Mouse (Mus musculus): ENCODE measurements around the gene Sec63. TPM values are rescaled to one million over a fixed set of nuclear protein-coding genes. Genes with fewer than 3 reads are reported as not detected.

The Sec63 gene
- polyA plus RNA-seq, 1 experiment from 2014 or later: 22.7 TPM

- ATAC-seq (ENCODE audit: low FRiP score, low TSS enrichment) (no peak), DNase-seq (no peak)
- 69% methylated on average over 3 of the region's 3 CpGs for whole genome bisulfite sequencing
- Histone ChIP-seq H3K4me2 (ENCODE audit: low read length) (no peak overlapping the region), H3K27me3 (ENCODE audit: control insufficient read depth, insufficient read depth, low read length) (no peaks in the 10 kb centered on the region), H3K9me3 (ENCODE audit: control insufficient read depth, low read length) (no peaks in the 10 kb centered on the region), H3K27ac (replicated peaks; ENCODE audit: low read depth, low read length) (no peak overlapping the region), H3K9ac (replicated peaks; ENCODE audit: low read length) (no peak overlapping the region), H3K4me1 (ENCODE audit: control insufficient read depth, insufficient read depth, low read length) (no peaks in the 10 kb centered on the region), H3K4me3 (replicated peaks; ENCODE audit: low read depth, low read length) (no peak overlapping the region), H3K36me3 (ENCODE audit: control insufficient read depth, insufficient read depth, low read length) (0 out of 2 replicates have a peak, but pooled peaks cover 8% of the 10 kb centered on the region)
These were observed 20.4 kb downstream of the Sec63 start for GRCm38 (mm10) chr10:42781672-42782071.

- Histone ChIP-seq H3K4me2 (ENCODE audit: low read length) (no peak overlapping the region), H3K4me1 (ENCODE audit: control insufficient read depth, insufficient read depth, low read length) (no peaks in the 10 kb centered on the region), H3K36me3 (ENCODE audit: control insufficient read depth, insufficient read depth, low read length) (peaks cover 74% of the 10 kb centered on the region), H3K27me3 (ENCODE audit: control insufficient read depth, insufficient read depth, low read length) (no peaks in the 10 kb centered on the region), H3K9ac (replicated peaks; ENCODE audit: low read length) (no peak overlapping the region), H3K4me3 (replicated peaks; ENCODE audit: low read depth, low read length) (no peak overlapping the region), H3K9me3 (ENCODE audit: control insufficient read depth, low read length) (no peaks in the 10 kb centered on the region), H3K27ac (replicated peaks; ENCODE audit: low read depth, low read length) (no peak overlapping the region)
- ATAC-seq (ENCODE audit: low FRiP score, low TSS enrichment) (no peak), DNase-seq (no peak)
- WGBS: 67% methylated on average over 3 of the region's 3 CpGs
These were observed 39.6 kb downstream of the Sec63 start for GRCm38 (mm10) chr10:42800922-42801321.

- peaks cover 69% of the 10 kb centered on the region for H3K36me3 ChIP-seq (ENCODE audit: control insufficient read depth, insufficient read depth, low read length)
- no peaks in the 10 kb centered on the region for H3K4me1 ChIP-seq (ENCODE audit: control insufficient read depth, insufficient read depth, low read length)
- no peak for DNase-seq
- H3K9me3 ChIP-seq (ENCODE audit: control insufficient read depth, low read length): no peaks in the 10 kb centered on the region
- no peak overlapping the region for H3K27ac ChIP-seq (replicated peaks; ENCODE audit: low read depth, low read length)
- no peak overlapping the region for H3K4me2 ChIP-seq (ENCODE audit: low read length)
- H3K27me3 ChIP-seq (ENCODE audit: control insufficient read depth, insufficient read depth, low read length): no peaks in the 10 kb centered on the region
- 46% methylated on average over 6 of the region's 6 CpGs for WGBS
- no peak for ATAC-seq (ENCODE audit: low FRiP score, low TSS enrichment)
- H3K9ac ChIP-seq (replicated peaks; ENCODE audit: low read length): no peak overlapping the region
- no peak overlapping the region for H3K4me3 ChIP-seq (replicated peaks; ENCODE audit: low read depth, low read length)
These were observed 64.6 kb downstream of the Sec63 start for GRCm38 (mm10) chr10:42825923-42826322.

GRCm38 (mm10) chr10:42827155-42827554 is 65.9 kb downstream of the Sec63 start:
- Histone ChIP-seq H3K9ac (replicated peaks; ENCODE audit: low read length) (no peak overlapping the region), H3K4me2 (ENCODE audit: low read length) (no peak overlapping the region), H3K4me3 (replicated peaks; ENCODE audit: low read depth, low read length) (no peak overlapping the region), H3K9me3 (ENCODE audit: control insufficient read depth, low read length) (no peaks in the 10 kb centered on the region), H3K4me1 (ENCODE audit: control insufficient read depth, insufficient read depth, low read length) (no peaks in the 10 kb centered on the region), H3K27me3 (ENCODE audit: control insufficient read depth, insufficient read depth, low read length) (no peaks in the 10 kb centered on the region), H3K27ac (replicated peaks; ENCODE audit: low read depth, low read length) (no peak overlapping the region), H3K36me3 (ENCODE audit: control insufficient read depth, insufficient read depth, low read length) (peaks cover 71% of the 10 kb centered on the region)
- 76% methylated on average over 5 of the region's 5 CpGs for whole genome bisulfite sequencing
- ATAC-seq (ENCODE audit: low FRiP score, low TSS enrichment) (no peak), DNase-seq (peak; percentile 35)

- DNase-seq: no peak
- no peaks in the 10 kb centered on the region for H3K9me3 ChIP-seq (ENCODE audit: control insufficient read depth, low read length)
These were observed 68.7 kb downstream of the Sec63 start for GRCm38 (mm10) chr10:42830007-42830406.

GRCm38 (mm10) chr10:42830409-42830808 is 69.1 kb downstream of the Sec63 start:
- H3K4me1 ChIP-seq (ENCODE audit: control insufficient read depth, insufficient read depth, low read length): no peaks in the 10 kb centered on the region
- no peak for DNase-seq
- no peaks in the 10 kb centered on the region for H3K9me3 ChIP-seq (ENCODE audit: control insufficient read depth, low read length)
- WGBS: 63% methylated on average over 6 of the region's 6 CpGs
- H3K4me2 ChIP-seq (ENCODE audit: low read length): no peak overlapping the region
- no peaks in the 10 kb centered on the region for H3K27me3 ChIP-seq (ENCODE audit: control insufficient read depth, insufficient read depth, low read length)
- peaks cover 50% of the 10 kb centered on the region for H3K36me3 ChIP-seq (ENCODE audit: control insufficient read depth, insufficient read depth, low read length)
- ATAC-seq (ENCODE audit: low FRiP score, low TSS enrichment): no peak
- no peak overlapping the region for H3K9ac ChIP-seq (replicated peaks; ENCODE audit: low read length)
- no peak overlapping the region for H3K27ac ChIP-seq (replicated peaks; ENCODE audit: low read depth, low read length)
- H3K4me3 ChIP-seq (replicated peaks; ENCODE audit: low read depth, low read length): no peak overlapping the region

More at GRCm38 (mm10) chr10:42830007-42830406, 68.7 kb downstream of the Sec63 start:
- Histone ChIP-seq H3K27me3 (ENCODE audit: control insufficient read depth, insufficient read depth, low read length) (no peaks in the 10 kb centered on the region), H3K4me1 (ENCODE audit: control insufficient read depth, insufficient read depth, low read length) (no peaks in the 10 kb centered on the region), H3K4me3 (replicated peaks; ENCODE audit: low read depth, low read length) (no peak overlapping the region), H3K4me2 (ENCODE audit: low read length) (no peak overlapping the region), H3K36me3 (ENCODE audit: control insufficient read depth, insufficient read depth, low read length) (peaks cover 51% of the 10 kb centered on the region), H3K27ac (replicated peaks; ENCODE audit: low read depth, low read length) (no peak overlapping the region), H3K9ac (replicated peaks; ENCODE audit: low read length) (no peak overlapping the region)
- ATAC-seq (ENCODE audit: low FRiP score, low TSS enrichment): no peak
- WGBS: 89% methylated on average over 2 of the region's 2 CpGs

GRCm38 (mm10) chr10:42832677-42833076 is 71.4 kb downstream of the Sec63 start:
- Histone ChIP-seq H3K27me3 (ENCODE audit: control insufficient read depth, insufficient read depth, low read length) (no peaks in the 10 kb centered on the region), H3K4me2 (ENCODE audit: low read length) (no peak overlapping the region), H3K4me1 (ENCODE audit: control insufficient read depth, insufficient read depth, low read length) (no peaks in the 10 kb centered on the region), H3K9ac (replicated peaks; ENCODE audit: low read length) (no peak overlapping the region), H3K27ac (replicated peaks; ENCODE audit: low read depth, low read length) (no peak overlapping the region), H3K9me3 (ENCODE audit: control insufficient read depth, low read length) (no peaks in the 10 kb centered on the region), H3K36me3 (ENCODE audit: control insufficient read depth, insufficient read depth, low read length) (peaks cover 53% of the 10 kb centered on the region), H3K4me3 (replicated peaks; ENCODE audit: low read depth, low read length) (no peak overlapping the region)
- 40% methylated on average over 4 of the region's 4 CpGs for WGBS
- ATAC-seq (ENCODE audit: low FRiP score, low TSS enrichment): 0 out of 2 replicates have a peak, but pooled peaks have one; percentile 29
- DNase-seq: peak; percentile 79

GRCm38 (mm10) chr10:42833871-42834727 is 72.8 kb downstream of the Sec63 start:
- H3K27ac ChIP-seq (replicated peaks; ENCODE audit: low read depth, low read length): peak overlapping the region; percentile 60
- ATAC-seq (ENCODE audit: low FRiP score, low TSS enrichment) (peak; percentile 81), DNase-seq (peak; percentile 70)
- H3K4me1 ChIP-seq (ENCODE audit: control insufficient read depth, insufficient read depth, low read length): no peaks in the 10 kb centered on the region
- no peaks in the 10 kb centered on the region; the same call in 1 of the 2 replicates for H3K9me3 ChIP-seq (ENCODE audit: control insufficient read depth, low read length)
- H3K9ac ChIP-seq (replicated peaks; ENCODE audit: low read length): no peak overlapping the region
- H3K27me3 ChIP-seq (ENCODE audit: control insufficient read depth, insufficient read depth, low read length): no peaks in the 10 kb centered on the region
- 7% methylated on average over 4 of the region's 4 CpGs for WGBS
- no peak overlapping the region for H3K4me3 ChIP-seq (replicated peaks; ENCODE audit: low read depth, low read length)
- H3K4me2 ChIP-seq (ENCODE audit: low read length): no peak overlapping the region
- peaks cover 45% of the 10 kb centered on the region for H3K36me3 ChIP-seq (ENCODE audit: control insufficient read depth, insufficient read depth, low read length)

GRCm38 (mm10) chr10:42838106-42838505 is 76.8 kb downstream of the Sec63 start:
- no peaks in the 10 kb centered on the region for H3K4me1 ChIP-seq (ENCODE audit: control insufficient read depth, insufficient read depth, low read length)
- peaks cover 21% of the 10 kb centered on the region for H3K36me3 ChIP-seq (ENCODE audit: control insufficient read depth, insufficient read depth, low read length)
- no peak overlapping the region for H3K4me2 ChIP-seq (ENCODE audit: low read length)
- 93% methylated on average over 4 of the region's 4 CpGs for WGBS
- H3K27ac ChIP-seq (replicated peaks; ENCODE audit: low read depth, low read length): no peak overlapping the region
- no peak overlapping the region for H3K4me3 ChIP-seq (replicated peaks; ENCODE audit: low read depth, low read length)
- ATAC-seq (ENCODE audit: low FRiP score, low TSS enrichment) (no peak), DNase-seq (no peak)
- H3K9me3 ChIP-seq (ENCODE audit: control insufficient read depth, low read length): no peaks in the 10 kb centered on the region; the same call in 1 of the 2 replicates
- H3K27me3 ChIP-seq (ENCODE audit: control insufficient read depth, insufficient read depth, low read length): no peaks in the 10 kb centered on the region
- no peak overlapping the region for H3K9ac ChIP-seq (replicated peaks; ENCODE audit: low read length)
